Mouse (Mus musculus): Measurements from ENCODE around the gene Mrpl39. TPM values are rescaled to one million over a fixed set of nuclear protein-coding genes. Genes with fewer than 3 reads are reported as not detected.

The Mrpl39 gene
- polyA plus RNA-seq (2015; fragmentation: Nextera tagmentation; extraction: Ambion mirVana), result 41.3 and 50.4 TPM in 2 replicates

DNA sequence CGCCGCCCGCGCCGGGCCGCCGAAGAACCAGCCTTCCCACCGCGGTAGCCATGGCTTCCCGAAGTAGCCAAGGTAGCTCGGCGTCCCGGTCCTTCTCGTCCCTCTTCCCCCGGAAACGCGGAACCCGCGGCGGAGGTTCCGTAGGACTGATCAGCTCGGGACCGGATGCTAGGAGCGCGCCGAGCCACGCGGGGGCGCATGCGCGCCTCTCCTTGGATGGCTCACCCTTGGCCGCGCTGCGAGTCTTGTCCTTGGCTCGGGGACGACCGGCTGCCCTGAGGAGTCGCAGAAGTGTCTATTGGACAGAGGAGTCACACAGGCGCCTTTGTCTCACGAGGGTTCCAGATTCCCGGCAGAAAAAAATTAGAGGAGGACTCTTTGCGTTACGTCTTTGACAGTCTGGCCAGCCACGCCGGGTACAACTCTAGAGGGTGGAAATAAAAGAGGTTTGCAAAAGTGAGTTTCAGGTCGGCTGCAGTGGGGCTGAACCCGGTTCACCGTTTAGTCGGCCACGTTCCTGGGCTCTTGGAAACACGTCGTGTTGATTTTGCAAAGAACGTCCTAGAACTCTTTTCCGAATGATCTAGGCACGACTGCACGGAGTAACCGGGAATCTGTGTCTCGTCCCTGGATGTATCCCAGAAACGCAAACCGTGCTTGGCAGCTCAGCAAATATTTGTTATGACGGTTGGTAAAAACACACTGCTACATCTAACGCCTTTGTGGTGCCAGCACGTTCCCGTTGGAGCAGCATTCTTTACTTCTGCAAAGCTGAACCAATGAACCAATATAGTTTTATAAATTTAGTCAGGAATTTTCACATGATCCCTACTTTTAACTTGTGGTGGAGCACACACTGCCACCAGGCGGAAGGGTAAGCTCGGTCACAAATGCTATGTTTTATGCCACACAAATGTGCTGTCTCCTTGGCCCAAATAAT, at the start of gene Mrpl39:
Mrpl39 (minus strand) TSS at position 577 of the 940 bp plus-strand sequence.
- H3K4me1 ChIP-seq (replicated peaks), result peaks cover 7% of the 10 kb centered on the region
- H3K27me3 ChIP-seq, result no peaks in the 10 kb centered on the region
- H3K4me2 ChIP-seq, result peak within 1 kb of the TSS; percentile 80
- H3K9ac ChIP-seq, result peak within 1 kb of the TSS; percentile 71
- H3K36me3 ChIP-seq, result peaks cover 23% of the 10 kb centered on the region
- WGBS, result under 1% methylated on average over 62 of the region's 66 CpGs
- peak; percentile 99 for ATAC-seq (replicated peaks; ENCODE audit: insufficient number of reproducible peaks, insufficient read depth, low FRiP score, low read depth)
- no peaks in the 10 kb centered on the region for H3K9me3 ChIP-seq (replicated peaks)
- H3K4me3 ChIP-seq, result peak within 1 kb of the TSS; percentile 83
- H3K27ac ChIP-seq, result peak within 1 kb of the TSS; percentile 86

- no peak overlapping the region for H3K4me2 ChIP-seq
- no peaks in the 10 kb centered on the region for H3K36me3 ChIP-seq
- no peaks in the 10 kb centered on the region for H3K9me3 ChIP-seq (replicated peaks)
- H3K4me1 ChIP-seq (replicated peaks), result 0 out of 2 replicates have a peak, but pooled peaks cover 3% of the 10 kb centered on the region
- no peak overlapping the region for H3K9ac ChIP-seq
- 46% methylated on average over 7 of the region's 7 CpGs for WGBS
- H3K27ac ChIP-seq, result no peak overlapping the region
- no peak for ATAC-seq (replicated peaks; ENCODE audit: insufficient number of reproducible peaks, insufficient read depth, low FRiP score, low read depth)
- H3K4me3 ChIP-seq, result no peak overlapping the region
- H3K27me3 ChIP-seq, result no peaks in the 10 kb centered on the region
These were observed 49.4 kb upstream of the Mrpl39 start for GRCm38 (mm10) chr16:84784966-84785365.

DNA sequence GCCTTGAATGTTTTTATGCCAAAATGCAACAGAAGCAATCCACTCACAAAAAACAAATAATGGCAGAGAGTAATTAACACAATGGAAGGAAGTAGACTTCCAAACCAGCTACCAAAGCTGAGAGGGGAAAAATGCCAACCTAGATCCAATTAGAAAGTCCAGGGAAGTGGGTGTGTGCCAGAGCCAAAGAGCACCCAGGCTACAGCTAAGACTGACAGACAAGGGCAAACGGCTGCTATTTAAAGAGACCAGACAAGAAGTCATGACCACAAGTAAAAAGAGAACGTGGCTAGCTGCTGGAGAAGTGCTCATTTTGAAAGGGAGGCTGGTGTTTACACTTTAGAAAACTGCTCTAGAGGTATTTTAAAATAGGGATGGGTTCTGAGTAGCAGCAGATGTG, 47.7 kb upstream of the Mrpl39 start:
- Histone ChIP-seq H3K4me1 (replicated peaks) (0 out of 2 replicates have a peak, but pooled peaks cover 3% of the 10 kb centered on the region), H3K27ac (no peak overlapping the region), H3K27me3 (no peaks in the 10 kb centered on the region), H3K9me3 (replicated peaks) (no peaks in the 10 kb centered on the region), H3K4me3 (no peak overlapping the region), H3K9ac (no peak overlapping the region), H3K36me3 (no peaks in the 10 kb centered on the region), H3K4me2 (no peak overlapping the region)
- ATAC-seq (replicated peaks; ENCODE audit: insufficient number of reproducible peaks, insufficient read depth, low FRiP score, low read depth), result no peak
- WGBS, result 13% methylated on average over 2 of the region's 2 CpGs

GRCm38 (mm10) chr16:84779718-84780117, 44.2 kb upstream of the Mrpl39 start:
- WGBS, result 65% methylated on average over 5 of the region's 5 CpGs
- no peaks in the 10 kb centered on the region for H3K27me3 ChIP-seq
- H3K9me3 ChIP-seq (replicated peaks), result no peaks in the 10 kb centered on the region
- H3K4me3 ChIP-seq, result no peak overlapping the region
- ATAC-seq (replicated peaks; ENCODE audit: insufficient number of reproducible peaks, insufficient read depth, low FRiP score, low read depth), result no peak
- no peak overlapping the region for H3K4me2 ChIP-seq
- H3K27ac ChIP-seq, result no peak overlapping the region
- H3K9ac ChIP-seq, result no peak overlapping the region
- no peaks in the 10 kb centered on the region for H3K36me3 ChIP-seq
- 0 out of 2 replicates have a peak, but pooled peaks cover 7% of the 10 kb centered on the region for H3K4me1 ChIP-seq (replicated peaks)

GRCm38 (mm10) chr16:84778861-84779630, 43.5 kb upstream of the Mrpl39 start:
- H3K4me3 ChIP-seq, result no peak overlapping the region
- H3K27me3 ChIP-seq, result no peaks in the 10 kb centered on the region
- no peak for ATAC-seq (replicated peaks; ENCODE audit: insufficient number of reproducible peaks, insufficient read depth, low FRiP score, low read depth)
- no peak overlapping the region for H3K9ac ChIP-seq
- H3K4me1 ChIP-seq (replicated peaks), result 0 out of 2 replicates have a peak, but pooled peaks cover 10% of the 10 kb centered on the region
- no peaks in the 10 kb centered on the region for H3K9me3 ChIP-seq (replicated peaks)
- no peak overlapping the region for H3K4me2 ChIP-seq
- no peaks in the 10 kb centered on the region for H3K36me3 ChIP-seq
- 79% methylated on average over 6 of the region's 6 CpGs for WGBS
- H3K27ac ChIP-seq, result no peak overlapping the region

GRCm38 (mm10) chr16:84778431-84778830, 42.9 kb upstream of the Mrpl39 start:
- ATAC-seq (replicated peaks; ENCODE audit: insufficient number of reproducible peaks, insufficient read depth, low FRiP score, low read depth), result no peak
- Histone ChIP-seq H3K9me3 (replicated peaks) (no peaks in the 10 kb centered on the region), H3K9ac (no peak overlapping the region), H3K36me3 (no peaks in the 10 kb centered on the region), H3K4me2 (no peak overlapping the region), H3K27me3 (no peaks in the 10 kb centered on the region), H3K4me3 (no peak overlapping the region), H3K27ac (no peak overlapping the region), H3K4me1 (replicated peaks) (peaks cover 13% of the 10 kb centered on the region; the same call in 1 of the 2 replicates)
- 73% methylated on average over 6 of the region's 6 CpGs for WGBS

DNA sequence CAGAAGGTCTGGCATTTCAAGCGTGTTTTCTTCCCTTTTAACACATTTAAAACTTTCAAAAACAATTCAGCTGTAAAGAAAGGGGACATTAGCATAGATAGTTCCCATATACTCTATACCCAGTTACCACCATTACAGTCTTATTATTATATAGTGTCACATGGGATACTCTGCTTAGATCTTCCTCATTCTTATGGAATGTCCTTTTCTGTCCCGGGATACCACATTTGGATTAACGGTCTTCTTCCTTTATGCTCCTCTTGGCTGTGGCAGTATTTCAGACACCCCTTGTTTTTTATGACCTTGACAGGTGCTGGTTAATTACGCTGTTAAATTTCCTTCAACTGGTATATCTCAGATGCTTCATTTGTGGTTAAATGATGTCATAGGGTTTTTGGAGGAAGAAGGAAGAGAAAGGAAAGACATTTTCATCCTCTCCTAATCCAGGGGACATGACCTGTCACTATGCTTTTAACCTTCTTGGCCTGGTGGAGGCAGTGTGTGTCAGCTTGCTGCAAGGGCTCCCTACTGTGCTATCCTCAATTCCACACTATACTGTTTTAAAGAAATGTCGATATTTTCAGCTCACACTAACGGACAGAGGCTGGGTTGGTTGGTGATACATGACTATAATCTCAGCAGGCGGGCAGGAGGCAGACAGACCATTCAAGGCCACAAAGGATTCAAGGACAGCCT, 40.7 kb upstream of the Mrpl39 start:
- Histone ChIP-seq H3K36me3 (no peaks in the 10 kb centered on the region), H3K9ac (no peak overlapping the region)

GRCm38 (mm10) chr16:84775356-84775755, 39.8 kb upstream of the Mrpl39 start:
- no peak for ATAC-seq (replicated peaks; ENCODE audit: insufficient number of reproducible peaks, insufficient read depth, low FRiP score, low read depth)
- H3K27me3 ChIP-seq, result no peaks in the 10 kb centered on the region
- peak overlapping the region; percentile 100 for H3K4me2 ChIP-seq
- peaks cover 15% of the 10 kb centered on the region; the same call in 1 of the 2 replicates for H3K4me1 ChIP-seq (replicated peaks)
- no peak overlapping the region for H3K9ac ChIP-seq
- H3K4me3 ChIP-seq, result peak overlapping the region; percentile 75
- H3K9me3 ChIP-seq (replicated peaks), result no peaks in the 10 kb centered on the region
- no peaks in the 10 kb centered on the region for H3K36me3 ChIP-seq
- 41% methylated on average over 11 of the region's 11 CpGs for WGBS
- no peak overlapping the region for H3K27ac ChIP-seq

More for the DNA sequence above, 40.7 kb upstream of the Mrpl39 start:
- Histone ChIP-seq H3K4me1 (replicated peaks) (peaks cover 15% of the 10 kb centered on the region; the same call in 1 of the 2 replicates), H3K4me2 (no peak overlapping the region), H3K4me3 (no peak overlapping the region), H3K9me3 (replicated peaks) (no peaks in the 10 kb centered on the region), H3K27ac (no peak overlapping the region), H3K27me3 (no peaks in the 10 kb centered on the region)
- 57% methylated on average over 7 of the region's 7 CpGs for WGBS
- no peak for ATAC-seq (replicated peaks; ENCODE audit: insufficient number of reproducible peaks, insufficient read depth, low FRiP score, low read depth)

- under 1% methylated on average over 23 of the region's 23 CpGs for WGBS
- Histone ChIP-seq H3K4me2 (peak overlapping the region; percentile 100), H3K9ac (peak overlapping the region; percentile 67), H3K27ac (peak overlapping the region; percentile 47; the same call in 1 of the 2 replicates), H3K9me3 (replicated peaks) (no peaks in the 10 kb centered on the region), H3K36me3 (no peaks in the 10 kb centered on the region), H3K4me1 (replicated peaks) (peaks cover 15% of the 10 kb centered on the region; the same call in 1 of the 2 replicates), H3K27me3 (no peaks in the 10 kb centered on the region), H3K4me3 (peak overlapping the region; percentile 75)
- no peak for ATAC-seq (replicated peaks; ENCODE audit: insufficient number of reproducible peaks, insufficient read depth, low FRiP score, low read depth)
These were observed 39.3 kb upstream of the Mrpl39 start for GRCm38 (mm10) chr16:84774761-84775231.

GRCm38 (mm10) chr16:84774003-84774703, 38.6 kb upstream of the Mrpl39 start, which contains the start of gene Jam2:
Gene Jam2 (plus strand): TSS chr16:84774123.
- Histone ChIP-seq H3K9ac (peak within 1 kb of the TSS; percentile 67), H3K4me3 (peak within 1 kb of the TSS; percentile 75), H3K4me1 (replicated peaks) (peaks cover 15% of the 10 kb centered on the region; the same call in 1 of the 2 replicates), H3K4me2 (peak within 1 kb of the TSS; percentile 100), H3K36me3 (no peaks in the 10 kb centered on the region), H3K9me3 (replicated peaks) (no peaks in the 10 kb centered on the region), H3K27ac (peak within 1 kb of the TSS; percentile 47; the same call in 1 of the 2 replicates), H3K27me3 (no peaks in the 10 kb centered on the region)
- under 1% methylated on average over 42 of the region's 43 CpGs for WGBS
- peak; percentile 82 for ATAC-seq (replicated peaks; ENCODE audit: insufficient number of reproducible peaks, insufficient read depth, low FRiP score, low read depth)

Measured in heart, embryonic 15.5 days (tissue).